Mouse (Mus musculus) neural tube, embryonic 15.5 days (tissue): ENCODE results near the gene Sv2c. TPM values are rescaled to one million over a fixed set of nuclear protein-coding genes. Genes with fewer than 3 reads are reported as not detected.

Experiments
- ATAC-seq: fragments of 200-750 bp; cut with Nextera tagmentation; 2 replicates; pipeline ENCODE4 v1.8.0; 2017; ENCODE audit warnings: mild to moderate bottlenecking, moderate TSS enrichment, moderate library complexity; ENCODE audit not compliant: low FRiP score
- H3K27ac ChIP-seq: fragments of 300-500 bp; sonication (generic); replicated peaks from 2 replicates; pipeline ENCODE4 v1.5.1; 2015; ENCODE audit warnings: mild to moderate bottlenecking, inconsistent platforms
- H3K27me3 ChIP-seq: fragments of 300-500 bp; sonication (generic); replicated peaks from 2 replicates; pipeline ENCODE4 v1.6.1; 2015; ENCODE audit warnings: inconsistent platforms
- H3K36me3 ChIP-seq: fragments of 300-500 bp; sonication (generic); 2 replicates; pipeline ENCODE4 v1.6.1; 2015; ENCODE audit warnings: inconsistent platforms
- H3K4me1 ChIP-seq: fragments of 300-500 bp; sonication (generic); 2 replicates; pipeline ENCODE4 v1.6.1; 2015; ENCODE audit warnings: inconsistent platforms
- H3K4me2 ChIP-seq: fragments of 300-500 bp; sonication (generic); 2 replicates; pipeline ENCODE4 v1.6.1; 2015; ENCODE audit warnings: inconsistent platforms, mild to moderate bottlenecking, moderate library complexity
- H3K4me3 ChIP-seq: fragments of 300-500 bp; sonication (generic); replicated peaks from 2 replicates; pipeline ENCODE4 v1.5.1; 2015; ENCODE audit warnings: mild to moderate bottlenecking, inconsistent platforms
- H3K9ac ChIP-seq: fragments of 300-500 bp; sonication (generic); replicated peaks from 2 replicates; pipeline ENCODE4 v1.6.1; 2015; ENCODE audit warnings: mild to moderate bottlenecking, inconsistent platforms
- H3K9me3 ChIP-seq: fragments of 300-500 bp; sonication (generic); replicated peaks from 2 replicates; pipeline ENCODE4 v1.6.1; 2016; ENCODE audit warnings: inconsistent platforms
- WGBS: fragments of 180-500 bp; shearing (Covaris S2); methylation state at CpG from one replicate; pipeline ENCODE4 v1.1.7; 2015; ENCODE audit warnings: mixed read lengths; 5-methylcytosine and 5-hydroxymethylcytosine counted together
- polyA plus RNA-seq: library from polyadenylated mRNA; unstranded; fragments of >200 nt; fragmentation: Nextera tagmentation; extraction: Ambion mirVana; gene quantifications from 2 replicates; pipeline ENCODE4 v1.2.1, GENCODE M21; 2015

Gene Sv2c
- polyA plus RNA-seq, 1 experiment from 2014 or later: 42.8 TPM

DNA sequence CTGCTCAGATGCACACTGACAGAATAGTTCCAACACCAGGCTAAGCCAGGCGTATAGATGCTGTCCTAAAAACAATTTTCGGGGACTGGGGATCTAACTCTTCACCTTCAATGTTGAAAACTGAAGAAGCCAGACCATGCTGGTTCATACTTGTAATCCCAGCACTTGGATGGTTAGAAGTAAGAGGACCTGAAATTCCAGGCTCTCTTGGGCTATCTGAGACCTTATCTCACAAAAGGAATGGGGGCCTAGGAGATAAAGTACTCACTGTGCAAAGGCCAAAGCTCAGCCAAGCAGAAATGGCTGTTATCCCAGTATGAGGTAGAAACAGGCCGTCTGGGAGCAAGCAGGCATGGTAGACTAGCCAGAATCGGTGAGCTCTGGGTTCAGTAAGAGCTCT lies 180.1 kb downstream of the Sv2c start:
- Histone ChIP-seq H3K9me3 (no peaks in the 10 kb centered on the region), H3K4me2 (no peak overlapping the region), H3K27me3 (no peaks in the 10 kb centered on the region), H3K36me3 (no peaks in the 10 kb centered on the region), H3K27ac (no peak overlapping the region), H3K4me1 (0 out of 2 replicates have a peak, but pooled peaks cover 4% of the 10 kb centered on the region), H3K4me3 (no peak overlapping the region), H3K9ac (no peak overlapping the region)
- ATAC-seq: no peak
- 83% methylated on average over 4 of the region's 4 CpGs for WGBS

DNA sequence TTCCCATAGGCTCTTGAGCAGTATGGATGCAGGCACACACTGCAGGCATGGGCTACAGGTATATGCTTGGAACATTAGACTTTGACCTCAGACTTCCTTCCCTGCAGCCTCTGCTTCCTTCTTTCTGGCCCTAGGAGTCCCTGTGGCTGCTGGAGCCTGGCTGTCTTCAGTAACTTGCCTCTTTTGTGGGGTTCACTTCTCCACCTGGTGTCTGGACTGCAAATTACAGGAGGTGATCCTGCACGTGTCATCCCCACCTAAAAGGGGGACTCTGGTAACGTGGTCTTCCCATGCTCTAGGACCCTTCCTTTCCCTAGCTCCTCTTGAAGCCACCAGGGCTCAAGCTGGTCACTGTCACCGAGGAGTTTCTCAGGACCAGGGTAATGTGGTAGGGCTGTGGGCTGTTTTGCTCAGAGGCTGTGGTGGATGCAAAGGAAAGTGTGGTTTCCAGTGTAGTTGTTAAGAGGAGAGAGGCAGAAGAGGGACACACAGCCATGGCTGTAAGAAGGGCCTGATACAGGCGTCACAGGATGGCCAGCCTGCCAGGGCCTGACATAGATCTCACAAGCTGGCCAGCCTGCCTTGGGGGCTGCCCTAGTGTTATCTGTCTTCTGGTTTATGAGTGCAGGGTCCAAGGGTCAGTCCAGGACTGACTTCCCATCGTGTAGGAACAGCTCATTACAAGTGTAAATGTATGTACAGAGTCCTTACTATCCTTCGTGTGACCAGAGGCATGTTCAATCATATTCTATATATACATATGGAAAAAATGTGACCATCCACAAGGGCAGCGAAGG lies 181.1 kb downstream of the Sv2c start:
- no peak for ATAC-seq
- H3K9ac ChIP-seq: no peak overlapping the region
- H3K36me3 ChIP-seq: no peaks in the 10 kb centered on the region
- 0 out of 2 replicates have a peak, but pooled peaks cover 4% of the 10 kb centered on the region for H3K4me1 ChIP-seq
- no peaks in the 10 kb centered on the region for H3K9me3 ChIP-seq
- H3K4me3 ChIP-seq: no peak overlapping the region
- no peaks in the 10 kb centered on the region for H3K27me3 ChIP-seq
- 64% methylated on average over 7 of the region's 7 CpGs for WGBS
- H3K27ac ChIP-seq: no peak overlapping the region
- H3K4me2 ChIP-seq: no peak overlapping the region

DNA sequence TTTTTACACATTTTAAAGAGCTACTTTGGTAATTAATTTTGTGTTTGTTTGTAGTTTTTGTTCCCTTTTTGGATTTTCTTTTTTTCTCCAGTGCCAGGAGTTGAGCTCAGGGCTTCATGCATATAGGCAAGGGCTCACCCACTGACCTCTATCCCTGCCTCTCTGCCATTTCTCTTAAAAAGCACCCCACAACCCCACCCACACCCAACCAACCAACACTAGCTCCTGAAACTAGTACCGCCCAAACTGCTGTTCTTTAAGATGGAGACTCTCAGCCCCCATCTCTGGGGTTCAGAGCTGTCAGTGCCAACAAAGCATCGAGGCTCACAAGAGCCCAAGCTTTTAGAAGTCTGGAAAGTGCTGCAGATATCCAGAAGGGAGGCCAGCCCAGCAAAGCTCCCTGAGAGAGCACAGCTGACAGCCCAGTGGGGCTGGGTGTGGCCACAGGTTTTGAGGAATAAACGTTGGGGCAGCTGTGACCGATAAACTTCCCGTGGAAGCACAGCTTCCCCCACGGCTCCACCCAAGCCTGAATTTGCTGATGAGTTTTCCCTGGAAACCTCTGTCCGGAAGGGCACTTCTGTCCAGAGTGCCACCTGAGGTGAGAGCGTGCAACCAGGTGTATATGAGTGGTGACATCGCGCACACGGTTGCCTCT lies 181.8 kb downstream of the Sv2c start:
- ATAC-seq: no peak
- Histone ChIP-seq H3K9me3 (no peaks in the 10 kb centered on the region), H3K4me2 (no peak overlapping the region), H3K36me3 (no peaks in the 10 kb centered on the region), H3K4me1 (0 out of 2 replicates have a peak, but pooled peaks cover 4% of the 10 kb centered on the region), H3K4me3 (no peak overlapping the region), H3K9ac (no peak overlapping the region), H3K27me3 (no peaks in the 10 kb centered on the region), H3K27ac (no peak overlapping the region)
- WGBS: 84% methylated on average over 11 of the region's 11 CpGs

DNA sequence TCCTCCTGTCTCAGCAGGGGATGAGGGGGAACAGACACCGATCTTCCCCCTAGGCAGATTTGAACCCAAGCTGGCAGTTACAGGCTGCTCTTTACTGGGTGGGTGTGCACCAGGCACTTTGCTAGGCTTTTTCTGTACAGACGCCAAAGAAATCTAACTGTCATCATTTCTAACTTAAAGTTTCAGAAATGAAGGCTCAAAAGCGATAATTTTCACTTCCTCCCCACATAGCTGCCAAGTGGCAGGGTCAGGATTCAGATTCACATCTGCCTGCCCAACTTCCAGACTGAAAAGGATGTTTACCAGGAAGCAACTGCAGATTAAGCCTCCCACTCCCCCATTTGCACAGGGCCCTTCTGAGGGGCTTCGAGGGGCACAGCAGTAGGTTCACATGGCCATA lies 183.0 kb downstream of the Sv2c start:
- no peaks in the 10 kb centered on the region for H3K9me3 ChIP-seq
- no peaks in the 10 kb centered on the region for H3K27me3 ChIP-seq
- no peak overlapping the region for H3K27ac ChIP-seq
- H3K36me3 ChIP-seq: no peaks in the 10 kb centered on the region
- no peak overlapping the region for H3K9ac ChIP-seq
- WGBS: 85% methylated on average over 4 of the region's 4 CpGs
- ATAC-seq: no peak
- H3K4me3 ChIP-seq: no peak overlapping the region
- 0 out of 2 replicates have a peak, but pooled peaks cover 4% of the 10 kb centered on the region for H3K4me1 ChIP-seq
- H3K4me2 ChIP-seq: no peak overlapping the region

DNA sequence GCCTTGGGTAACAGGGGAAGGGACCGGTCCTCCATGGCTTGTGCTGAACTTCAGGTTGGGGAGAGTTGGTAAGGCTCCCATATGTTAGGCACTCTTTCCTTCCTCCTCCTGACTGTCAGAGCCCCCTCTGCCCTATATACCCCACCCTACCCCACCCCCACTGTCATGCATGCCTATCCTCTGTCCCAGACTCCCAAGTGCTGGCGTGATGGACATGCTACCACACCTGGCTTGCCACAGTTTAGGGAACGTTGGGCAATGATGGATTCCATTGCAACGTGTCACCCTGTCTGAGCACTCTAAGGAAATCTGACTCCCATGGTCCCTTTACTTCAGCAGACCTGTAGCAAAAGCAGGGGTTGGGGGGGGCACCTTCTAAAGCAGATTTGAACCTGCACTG lies 183.6 kb downstream of the Sv2c start:
- WGBS: 92% methylated on average over 4 of the region's 4 CpGs
- no peak overlapping the region for H3K4me2 ChIP-seq
- no peak overlapping the region for H3K27ac ChIP-seq
- no peak overlapping the region for H3K4me3 ChIP-seq
- no peaks in the 10 kb centered on the region for H3K9me3 ChIP-seq
- H3K27me3 ChIP-seq: no peaks in the 10 kb centered on the region
- no peak overlapping the region for H3K9ac ChIP-seq
- 0 out of 2 replicates have a peak, but pooled peaks cover 4% of the 10 kb centered on the region for H3K4me1 ChIP-seq
- H3K36me3 ChIP-seq: no peaks in the 10 kb centered on the region
- ATAC-seq: no peak

DNA sequence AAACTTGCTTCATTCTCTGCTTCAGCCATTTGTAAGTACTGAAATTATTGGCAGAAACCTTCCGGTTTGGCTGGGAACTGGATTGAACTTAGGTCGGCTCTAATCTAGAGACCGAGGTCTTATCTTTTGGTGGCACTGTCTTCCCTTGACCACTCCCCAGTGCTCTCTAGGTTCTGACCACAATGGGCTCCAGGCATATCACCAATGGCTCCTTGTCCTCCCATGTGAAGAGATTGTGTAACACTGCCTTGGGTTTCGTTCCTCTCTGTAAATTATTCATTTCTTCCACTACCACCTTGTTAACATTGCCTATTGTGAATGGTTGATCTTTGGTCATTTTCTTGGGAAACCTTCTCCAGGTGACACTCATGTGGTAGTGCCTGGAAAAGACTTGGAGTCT lies 184.0 kb downstream of the Sv2c start:
- no peak overlapping the region for H3K4me2 ChIP-seq
- H3K27ac ChIP-seq: no peak overlapping the region
- no peak for ATAC-seq
- H3K4me1 ChIP-seq: no peaks in the 10 kb centered on the region
- no peaks in the 10 kb centered on the region for H3K36me3 ChIP-seq
- 95% methylated on average over 4 of the region's 4 CpGs for WGBS
- no peaks in the 10 kb centered on the region for H3K27me3 ChIP-seq
- no peak overlapping the region for H3K4me3 ChIP-seq
- no peak overlapping the region for H3K9ac ChIP-seq
- H3K9me3 ChIP-seq: no peaks in the 10 kb centered on the region

DNA sequence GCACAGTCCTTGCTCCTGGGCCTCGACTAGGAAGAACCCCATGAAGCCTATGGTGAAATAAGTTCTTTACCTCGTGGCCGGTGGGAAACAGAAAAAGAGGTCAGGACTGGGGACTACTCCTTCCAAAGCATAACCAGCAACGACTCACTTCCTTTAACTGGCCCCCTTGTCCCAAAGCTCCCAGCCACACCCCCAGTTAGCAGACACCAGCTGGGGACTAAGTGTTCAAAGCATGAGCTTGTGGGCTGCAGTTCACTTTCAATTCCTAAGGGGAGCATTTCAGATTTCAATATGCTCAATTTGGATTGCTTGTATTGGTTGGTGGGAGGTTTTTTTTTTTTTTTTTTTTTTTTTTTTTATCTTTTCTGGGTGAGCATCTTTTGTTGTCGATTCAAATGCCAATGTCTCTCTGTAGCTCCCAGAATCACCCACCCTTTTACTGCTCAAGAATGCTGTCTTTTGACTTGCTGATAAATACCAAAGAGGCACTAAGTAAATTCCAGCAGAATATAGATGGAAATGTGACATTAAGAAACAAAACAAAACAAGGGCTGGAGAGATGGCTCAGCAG lies 186.4 kb downstream of the Sv2c start:
- Histone ChIP-seq H3K36me3 (no peaks in the 10 kb centered on the region), H3K4me2 (no peak overlapping the region), H3K27ac (no peak overlapping the region), H3K4me3 (no peak overlapping the region), H3K4me1 (no peaks in the 10 kb centered on the region), H3K27me3 (no peaks in the 10 kb centered on the region), H3K9ac (no peak overlapping the region), H3K9me3 (no peaks in the 10 kb centered on the region)
- 48% methylated on average over 5 of the region's 5 CpGs for WGBS
- no peak for ATAC-seq

DNA sequence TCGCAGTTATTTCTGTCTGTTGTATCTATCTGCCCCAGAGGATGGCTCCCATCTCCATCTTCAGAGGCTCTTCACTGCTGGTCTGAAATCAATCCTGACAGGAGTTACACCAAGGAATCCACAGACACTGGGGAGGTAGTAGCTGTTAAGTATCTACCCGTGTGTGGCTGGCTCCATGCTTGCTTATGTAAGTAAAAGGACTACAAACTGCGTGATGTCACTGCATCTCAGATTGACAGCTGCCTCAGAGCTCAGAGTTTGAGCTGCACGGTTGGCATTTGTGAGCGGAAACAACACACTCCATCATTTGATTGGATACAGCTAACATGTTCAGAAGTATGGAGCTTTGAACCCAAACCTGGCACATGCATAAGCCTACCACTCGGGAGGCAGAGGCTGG lies 187.8 kb downstream of the Sv2c start:
- Histone ChIP-seq H3K4me3 (no peak overlapping the region), H3K4me1 (no peaks in the 10 kb centered on the region), H3K9ac (no peak overlapping the region), H3K4me2 (no peak overlapping the region), H3K36me3 (no peaks in the 10 kb centered on the region), H3K27ac (no peak overlapping the region), H3K27me3 (no peaks in the 10 kb centered on the region), H3K9me3 (no peaks in the 10 kb centered on the region)
- WGBS: 89% methylated on average over 6 of the region's 6 CpGs
- ATAC-seq: no peak

DNA sequence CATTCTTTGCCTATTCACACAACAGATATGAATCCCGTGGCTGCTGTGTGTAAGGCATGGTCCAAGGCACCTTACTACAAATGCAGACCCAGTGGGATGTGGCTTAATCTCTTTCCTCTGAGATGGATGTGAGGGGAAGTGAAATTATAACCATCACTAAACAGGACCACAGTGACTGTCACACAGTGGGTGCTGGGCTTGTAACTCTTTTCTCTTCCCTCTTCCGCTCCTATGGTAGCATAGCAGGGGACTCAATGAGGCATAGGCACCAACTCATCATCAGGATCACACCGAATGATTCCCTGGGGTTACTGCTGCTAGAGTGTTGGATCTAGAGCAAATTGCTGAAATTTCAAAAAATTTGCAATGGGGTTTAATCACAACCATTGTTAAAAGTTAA lies 188.5 kb downstream of the Sv2c start:
- Histone ChIP-seq H3K9me3 (no peaks in the 10 kb centered on the region), H3K27ac (no peak overlapping the region), H3K4me1 (no peaks in the 10 kb centered on the region), H3K36me3 (no peaks in the 10 kb centered on the region), H3K4me2 (no peak overlapping the region), H3K27me3 (no peaks in the 10 kb centered on the region), H3K4me3 (no peak overlapping the region), H3K9ac (no peak overlapping the region)
- whole genome bisulfite sequencing: 73% methylated on average over 3 of the region's 3 CpGs
- ATAC-seq: no peak

DNA sequence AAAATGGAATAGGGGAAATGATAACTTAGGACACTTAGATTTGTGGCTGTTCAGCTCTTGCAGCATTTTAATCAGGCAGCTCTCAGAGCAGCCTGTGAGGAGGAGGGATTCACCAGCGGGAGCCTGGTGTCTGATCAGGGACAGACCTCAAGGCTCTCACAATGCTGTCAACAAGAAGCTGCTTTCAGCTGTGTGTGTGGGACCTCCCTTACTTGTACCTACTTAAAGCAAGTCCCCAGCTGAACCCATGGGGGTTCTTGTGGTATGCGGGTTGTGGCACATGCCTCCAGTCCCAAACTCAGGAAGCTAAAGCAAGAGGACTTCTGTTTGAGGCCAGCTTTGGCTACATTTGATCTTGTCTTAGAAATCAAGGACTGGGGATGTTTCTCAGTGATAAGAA lies 189.8 kb downstream of the Sv2c start:
- Histone ChIP-seq H3K36me3 (no peaks in the 10 kb centered on the region), H3K4me2 (no peak overlapping the region), H3K27me3 (no peaks in the 10 kb centered on the region), H3K9me3 (no peaks in the 10 kb centered on the region), H3K4me3 (no peak overlapping the region), H3K9ac (no peak overlapping the region), H3K4me1 (no peaks in the 10 kb centered on the region), H3K27ac (no peak overlapping the region)
- ATAC-seq: no peak
- 61% methylated on average over 2 of the region's 2 CpGs for WGBS

DNA sequence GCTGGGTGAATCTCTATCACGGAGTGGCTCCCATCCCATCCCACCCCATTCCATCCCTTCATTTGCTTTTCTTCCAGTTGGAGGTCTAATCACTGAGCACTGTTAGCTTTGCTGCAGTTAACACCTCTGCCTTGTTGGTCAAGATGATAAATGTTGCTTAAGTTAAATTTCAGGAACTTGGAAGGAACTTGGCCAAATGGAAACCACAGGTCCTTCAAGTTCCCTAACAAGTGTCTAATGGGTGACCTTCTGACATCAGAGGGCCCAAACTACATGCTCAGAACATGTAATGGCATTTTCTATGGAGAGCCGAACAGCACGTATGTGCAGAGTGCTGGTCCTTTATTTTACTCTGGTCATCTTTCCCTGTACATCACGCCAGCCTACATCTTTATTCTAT lies 190.5 kb downstream of the Sv2c start:
- H3K4me1 ChIP-seq: no peaks in the 10 kb centered on the region
- H3K4me2 ChIP-seq: no peak overlapping the region
- H3K27me3 ChIP-seq: no peaks in the 10 kb centered on the region
- no peaks in the 10 kb centered on the region for H3K9me3 ChIP-seq
- no peak for ATAC-seq
- H3K27ac ChIP-seq: no peak overlapping the region
- no peak overlapping the region for H3K9ac ChIP-seq
- no peaks in the 10 kb centered on the region for H3K36me3 ChIP-seq
- no peak overlapping the region for H3K4me3 ChIP-seq
- 92% methylated on average over 4 of the region's 4 CpGs for WGBS

DNA sequence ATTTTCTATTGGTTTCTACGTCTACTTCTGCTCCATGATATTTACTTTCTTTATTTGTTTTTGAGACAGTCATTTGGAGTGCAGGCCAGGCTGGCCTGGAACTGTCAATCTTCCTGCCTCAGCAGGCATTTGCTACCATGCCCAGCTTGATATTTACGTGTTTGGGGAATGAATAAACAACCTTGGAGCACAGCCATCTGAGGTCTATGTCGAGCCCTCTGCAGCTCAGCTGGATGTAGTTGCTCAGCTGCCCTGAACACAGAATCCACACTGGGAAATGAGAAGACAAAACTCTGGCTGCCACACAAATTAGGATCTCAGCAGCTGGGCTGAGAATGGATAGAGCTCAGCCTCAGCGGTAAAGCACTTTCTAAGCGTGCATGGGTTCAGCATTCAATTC lies 191.6 kb downstream of the Sv2c start:
- no peaks in the 10 kb centered on the region for H3K27me3 ChIP-seq
- H3K27ac ChIP-seq: no peak overlapping the region
- no peak overlapping the region for H3K9ac ChIP-seq
- H3K9me3 ChIP-seq: no peaks in the 10 kb centered on the region
- WGBS: 42% methylated on average over 5 of the region's 5 CpGs
- H3K4me1 ChIP-seq: no peaks in the 10 kb centered on the region
- no peak overlapping the region for H3K4me3 ChIP-seq
- ATAC-seq: no peak
- H3K4me2 ChIP-seq: no peak overlapping the region
- no peaks in the 10 kb centered on the region for H3K36me3 ChIP-seq
